Mouse (Mus musculus) ES-E14 (cell line): ENCODE measurements around the gene Hsd17b12. TPM values are rescaled to one million over a fixed set of nuclear protein-coding genes. Genes with fewer than 3 reads are reported as not detected.

ENCODE experiments used
- DNase-seq: peaks from one replicate; pipeline ENCODE4 v3.0.0-alpha.2; 2013; ENCODE audit warnings: low read depth, low spot score
- H3K27ac ChIP-seq: 2 replicates; pipeline ENCODE4 v1.5.1; 2012; ENCODE audit warnings: low read depth, mild to moderate bottlenecking, low read length, moderate library complexity, mixed read lengths; ENCODE audit not compliant: poor library complexity, insufficient read depth, severe bottlenecking
- H3K36me3 ChIP-seq: 2 replicates; pipeline ENCODE4 v1.6.1; 2012; ENCODE audit warnings: mild to moderate bottlenecking, low read length, moderate library complexity, mixed read lengths; ENCODE audit not compliant: control insufficient read depth, poor library complexity, insufficient read depth, severe bottlenecking
- H3K4me1 ChIP-seq, 2 experiments: fragments of 150-350 bp in 1 of 2; sonication (generic) in 1 of 2; 2 replicates each; pipeline ENCODE4 v1.6.1; 2012; ENCODE audit warnings: low read length in 2 of 2, mild to moderate bottlenecking in 1 of 2, mixed read lengths in 1 of 2; ENCODE audit not compliant: control insufficient read depth in 2 of 2, insufficient read depth in 2 of 2, poor library complexity in 1 of 2
- H3K4me3 ChIP-seq, 2 experiments: fragments of 150-350 bp in 1 of 2; sonication (generic) in 1 of 2; 2 replicates each; pipeline ENCODE4 v1.5.1; 2012; ENCODE audit warnings: low read length in 2 of 2, low read depth in 1 of 2, mild to moderate bottlenecking in 1 of 2, mixed read lengths in 1 of 2; ENCODE audit not compliant: insufficient read depth in 1 of 2, poor library complexity in 1 of 2, severe bottlenecking in 1 of 2
- H3K9ac ChIP-seq: 2 replicates; pipeline ENCODE4 v1.6.1; 2012; ENCODE audit warnings: low read depth, mild to moderate bottlenecking, low read length, mixed read lengths; ENCODE audit not compliant: poor library complexity, insufficient read depth, severe bottlenecking
- H3K9me3 ChIP-seq: fragments of 150-350 bp; sonication (generic); 2 replicates; pipeline ENCODE4 v1.6.1; 2012; ENCODE audit warnings: low read depth, mild to moderate bottlenecking, low read length; ENCODE audit not compliant: control insufficient read depth, insufficient read depth
- CHD2 ChIP-seq: IDR thresholded peaks from 2 replicates; pipeline ENCODE4 v1.6.1; 2014; ENCODE audit warnings: mild to moderate bottlenecking, low read depth, low read length, inconsistent platforms
- HCFC1 ChIP-seq: IDR thresholded peaks from 2 replicates; pipeline ENCODE4 v1.6.1; 2012; ENCODE audit warnings: low read length, inconsistent platforms, borderline replicate concordance; ENCODE audit not compliant: insufficient read depth
- MAFK ChIP-seq: IDR thresholded peaks from 2 replicates; pipeline ENCODE4 v1.6.1; 2014; ENCODE audit warnings: mild to moderate bottlenecking, low read depth, low read length, inconsistent platforms; ENCODE audit not compliant: insufficient read depth
- ZC3H11A ChIP-seq: IDR thresholded peaks from 2 replicates; pipeline ENCODE4 v1.6.1; 2012; ENCODE audit warnings: low read depth, mild to moderate bottlenecking, inconsistent platforms, low read length, borderline replicate concordance
- ZNF384 ChIP-seq: IDR thresholded peaks from 2 replicates; pipeline ENCODE4 v1.6.1; 2012; ENCODE audit warnings: low read depth, low read length, inconsistent platforms
- in situ Hi-C, 2 experiments: fragments of 600-800 bp; cut with MboI; formaldehyde crosslinking; loops; one replicate each; pipeline ENCODE4 v1.15.1; 2025; ENCODE audit warnings: low sequenced_read_pairs in 2 of 2, inconsistent platforms in 1 of 2; ENCODE audit not compliant: unreplicated experiment in 2 of 2
- total RNA-seq: library from RNA; depleted of rRNA; stranded (reverse); fragments of 300-350 nt; gene quantifications from 2 replicates; pipeline ENCODE4 v1.2.3, GENCODE M21; 2012

Gene Hsd17b12
- total RNA-seq, 1 experiment = 149 TPM

GRCm38 (mm10) chr2:94048271-94048670, 109.5 kb downstream of the Hsd17b12 start:
- H3K36me3 ChIP-seq = no peaks in the 10 kb centered on the region; the same call in 1 of the 2 replicates
- in situ Hi-C loops = no loop called here

GRCm38 (mm10) chr2:94045411-94046090, 112.2 kb downstream of the Hsd17b12 start:
- Histone ChIP-seq H3K9me3 (no peaks in the 10 kb centered on the region), H3K9ac (no peak overlapping the region), H3K36me3 (peaks cover 2% of the 10 kb centered on the region; the same call in 1 of the 2 replicates), H3K4me3 (no peak overlapping the region), H3K4me1 (peaks cover 2 to 7% of the 10 kb centered on the region in 2 experiments; a peak in 2 of 4 replicates), H3K27ac (no peak overlapping the region)
- in situ Hi-C loops = no loop called here
- DNase-seq = no peak
- no peak for TF ChIP-seq CHD2
- TF ChIP-seq ZNF384 = no peak
- TF ChIP-seq HCFC1 = no peak
- no peak for TF ChIP-seq MAFK
- no peak for TF ChIP-seq ZC3H11A

More at GRCm38 (mm10) chr2:94048271-94048670, 109.5 kb downstream of the Hsd17b12 start:
- TF ChIP-seq MAFK (no peak), ZC3H11A (no peak), CHD2 (no peak), ZNF384 (no peak), HCFC1 (no peak)
- no peak overlapping the region for H3K4me3 ChIP-seq
- no peak for DNase-seq
- no peak overlapping the region for H3K27ac ChIP-seq
- no peaks in the 10 kb centered on the region for H3K4me1 ChIP-seq
- H3K9me3 ChIP-seq = no peaks in the 10 kb centered on the region
- H3K9ac ChIP-seq = no peak overlapping the region

- no peak overlapping the region for H3K27ac ChIP-seq
- H3K9ac ChIP-seq = no peak overlapping the region
- no peak overlapping the region for H3K4me3 ChIP-seq
- no peak for DNase-seq
- in situ Hi-C loops = no loop called here
- no peaks in the 10 kb centered on the region for H3K9me3 ChIP-seq
- peaks cover 4 to 7% of the 10 kb centered on the region in 2 experiments; a peak in 3 of 4 replicates for H3K4me1 ChIP-seq
- TF ChIP-seq ZC3H11A = no peak
- no peak for TF ChIP-seq MAFK
- no peak for TF ChIP-seq ZNF384
- no peak for TF ChIP-seq CHD2
- peaks cover 2% of the 10 kb centered on the region; the same call in 1 of the 2 replicates for H3K36me3 ChIP-seq
These were observed 113.6 kb downstream of the Hsd17b12 start for GRCm38 (mm10) chr2:94044174-94044573.

- TF ChIP-seq MAFK (no peak), ZC3H11A (no peak), CHD2 (no peak), ZNF384 (no peak), HCFC1 (no peak)
- H3K9ac ChIP-seq = no peak overlapping the region
- H3K27ac ChIP-seq = no peak overlapping the region
- H3K36me3 ChIP-seq = peaks cover 2% of the 10 kb centered on the region; the same call in 1 of the 2 replicates
- in situ Hi-C loops = no loop called here
- H3K9me3 ChIP-seq = no peaks in the 10 kb centered on the region
- no peak overlapping the region for H3K4me3 ChIP-seq
- H3K4me1 ChIP-seq = peaks cover 4 to 7% of the 10 kb centered on the region in 2 experiments; a peak in 3 of 4 replicates
- no peak for DNase-seq
These were observed 114.1 kb downstream of the Hsd17b12 start for GRCm38 (mm10) chr2:94043662-94044061.
